Mouse (Mus musculus) testis, adult 2 months (tissue): ENCODE data around the gene Pcnx2.

Experiments
- CTCF ChIP-seq: fragments of 200-500 bp; IDR thresholded peaks from 2 replicates; pipeline ENCODE4 v1.5.1; 2012; ENCODE audit warnings: low read depth, mild to moderate bottlenecking, inconsistent platforms, low read length, moderate library complexity; ENCODE audit not compliant: control insufficient read depth, insufficient read depth, insufficient replicate concordance
- POLR2A ChIP-seq: fragments of 200-500 bp; IDR thresholded peaks from 2 replicates; pipeline ENCODE4 v1.6.1; 2012; ENCODE audit warnings: low read depth, mild to moderate bottlenecking, inconsistent platforms, low read length, moderate library complexity; ENCODE audit not compliant: control insufficient read depth

GRCm38 (mm10) chr8:125824688-125825087 lies 73.4 kb downstream of the Pcnx2 start:
- TF ChIP-seq CTCF: no peak
- TF ChIP-seq POLR2A: no peak
